Mouse (Mus musculus): Measurements from ENCODE around the gene Greb1. TPM values are rescaled to one million over a fixed set of nuclear protein-coding genes. Genes with fewer than 3 reads are reported as not detected.
A peak's percentile ranks its signal among the peaks of the same experiment; 100 is the strongest.

Greb1 gene
- polyA plus RNA-seq, 1 experiment from 2014 or later = 0.38 TPM

DNA sequence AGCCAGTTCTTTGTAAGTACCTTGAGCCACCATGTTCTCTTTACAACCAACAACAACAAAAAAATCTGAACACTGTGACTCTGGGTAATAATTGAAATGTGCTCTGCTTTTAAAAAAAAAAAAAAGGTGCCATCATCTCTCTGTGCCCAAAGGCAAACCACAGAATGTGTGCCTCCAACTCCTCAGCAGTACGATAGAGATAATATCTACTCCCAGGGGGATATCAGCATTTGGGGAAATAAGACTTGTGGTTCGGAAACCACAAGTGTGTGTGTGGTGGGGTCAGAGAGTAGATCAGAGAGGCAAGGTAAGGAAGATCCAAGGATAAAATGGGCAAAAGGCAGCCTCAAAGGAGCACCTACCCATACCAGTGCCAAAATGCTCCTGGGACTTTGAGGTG lies 169.3 kb downstream of the Greb1 start:
- no peak for ATAC-seq (replicated peaks; ENCODE audit: extremely low read depth, insufficient read depth, low FRiP score)
- WGBS = 70% methylated on average over 2 of the region's 2 CpGs

DNA sequence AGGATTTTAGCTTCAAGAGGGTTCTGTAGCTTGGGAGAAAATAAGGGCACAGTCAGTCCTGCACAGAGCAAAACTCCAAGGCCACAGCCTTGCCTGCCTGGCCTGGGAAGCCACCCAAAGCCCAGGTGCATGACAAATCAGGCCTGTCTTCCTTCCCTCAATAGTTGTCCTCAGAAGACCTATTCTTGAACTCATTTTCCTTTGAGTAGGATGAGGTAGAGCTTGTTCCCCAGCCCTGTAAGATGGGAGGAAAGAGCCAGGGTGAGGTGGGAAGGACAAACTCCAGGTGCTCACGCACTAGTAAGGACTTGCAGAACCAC lies 169.9 kb downstream of the Greb1 start:
- no peak overlapping the region for H3K4me2 ChIP-seq (ENCODE audit: low read depth, low read length)
- H3K4me3 ChIP-seq (ENCODE audit: low read length) = no peak overlapping the region
- 0 out of 2 replicates have a peak overlapping the region, but pooled peaks have one; percentile 5 for H3K27ac ChIP-seq (ENCODE audit: low read length)
- WGBS = 95% methylated on average over 1 of the region's 1 CpGs
- H3K36me3 ChIP-seq (ENCODE audit: control insufficient read depth, insufficient read depth) = no peaks in the 10 kb centered on the region
- H3K27me3 ChIP-seq (ENCODE audit: control insufficient read depth, insufficient read depth, low read length) = no peaks in the 10 kb centered on the region
- ATAC-seq (replicated peaks; ENCODE audit: extremely low read depth, insufficient read depth, low FRiP score) = no peak
- peaks cover 5% of the 10 kb centered on the region; the same call in 1 of the 2 replicates for H3K4me1 ChIP-seq (ENCODE audit: control insufficient read depth, insufficient read depth, low read length)
- no peaks in the 10 kb centered on the region for H3K9me3 ChIP-seq (replicated peaks; ENCODE audit: control insufficient read depth, low read length)
- H3K9ac ChIP-seq (ENCODE audit: low read length) = no peak overlapping the region

More for the DNA sequence above, 169.3 kb downstream of the Greb1 start:
- H3K27ac ChIP-seq (ENCODE audit: low read length) = no peak overlapping the region
- H3K4me1 ChIP-seq (ENCODE audit: control insufficient read depth, insufficient read depth, low read length) = peaks cover 5% of the 10 kb centered on the region; the same call in 1 of the 2 replicates
- no peaks in the 10 kb centered on the region for H3K36me3 ChIP-seq (ENCODE audit: control insufficient read depth, insufficient read depth)
- no peaks in the 10 kb centered on the region for H3K27me3 ChIP-seq (ENCODE audit: control insufficient read depth, insufficient read depth, low read length)
- no peaks in the 10 kb centered on the region for H3K9me3 ChIP-seq (replicated peaks; ENCODE audit: control insufficient read depth, low read length)
- H3K4me2 ChIP-seq (ENCODE audit: low read depth, low read length) = no peak overlapping the region
- H3K9ac ChIP-seq (ENCODE audit: low read length) = no peak overlapping the region
- no peak overlapping the region for H3K4me3 ChIP-seq (ENCODE audit: low read length)

DNA sequence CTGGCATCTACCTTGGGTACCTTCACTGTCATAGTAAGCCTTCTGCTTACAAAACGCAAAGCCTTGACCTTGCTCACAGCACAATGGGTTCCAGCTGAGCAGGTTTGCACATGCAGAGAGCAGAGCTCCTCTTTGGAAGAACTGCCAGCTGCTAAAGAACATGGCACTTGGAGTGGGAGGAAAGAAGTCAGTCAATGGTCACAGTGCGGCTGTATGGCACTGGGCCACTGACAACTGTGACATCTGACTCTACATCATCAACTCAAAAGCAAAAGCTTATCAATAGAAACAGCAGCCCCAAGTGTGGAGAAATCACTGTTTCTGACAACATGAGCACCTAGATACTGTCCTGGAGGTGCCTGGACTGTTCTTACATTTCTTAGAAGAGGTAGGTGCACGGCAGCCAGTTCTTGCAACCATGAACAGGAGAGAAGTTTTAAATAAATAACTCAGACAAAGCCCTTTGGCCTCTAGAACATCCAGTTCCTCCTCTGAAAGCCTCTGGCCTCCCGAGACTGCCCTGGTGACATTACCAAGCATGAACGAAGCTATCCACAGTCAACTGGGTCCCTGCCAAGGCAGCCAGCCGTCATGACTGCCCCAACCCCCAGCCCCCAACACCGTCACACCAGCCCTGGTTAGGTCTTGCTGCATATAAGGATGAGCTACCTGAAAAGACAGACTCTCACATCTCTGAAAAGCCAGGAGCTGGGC lies 170.4 kb downstream of the Greb1 start:
- Histone ChIP-seq H3K4me1 (ENCODE audit: control insufficient read depth, insufficient read depth, low read length) (peaks cover 5% of the 10 kb centered on the region; the same call in 1 of the 2 replicates), H3K4me3 (ENCODE audit: low read length) (no peak overlapping the region), H3K4me2 (ENCODE audit: low read depth, low read length) (no peak overlapping the region), H3K27ac (ENCODE audit: low read length) (peak overlapping the region; percentile 6; the same call in 1 of the 2 replicates), H3K9ac (ENCODE audit: low read length) (no peak overlapping the region), H3K36me3 (ENCODE audit: control insufficient read depth, insufficient read depth) (no peaks in the 10 kb centered on the region), H3K9me3 (replicated peaks; ENCODE audit: control insufficient read depth, low read length) (no peaks in the 10 kb centered on the region), H3K27me3 (ENCODE audit: control insufficient read depth, insufficient read depth, low read length) (no peaks in the 10 kb centered on the region)
- ATAC-seq (replicated peaks; ENCODE audit: extremely low read depth, insufficient read depth, low FRiP score) = peak; percentile 70; the same call in 1 of the 2 replicates
- 43% methylated on average over 7 of the region's 7 CpGs for WGBS

Small RNA genes lying within 50 kb of the gene (microRNA-seq; reads per million reads assigned to microRNA genes)
- not detected for gene Gm44305

Other genes starting within 250 kb of the Greb1 start
- 7.5 and 8.3 TPM in 2 replicates for gene Lpin1, start 189.9 kb downstream of the Greb1 start, polyA plus RNA-seq (2015; fragmentation: Nextera tagmentation; extraction: Ambion mirVana)
- gene Ntsr2, start 147.5 kb downstream of the Greb1 start, polyA plus RNA-seq (2015; fragmentation: Nextera tagmentation; extraction: Ambion mirVana) = 0.12 and 0.14 TPM in 2 replicates
- gene E2f6, start 10.1 kb upstream of the Greb1 start, polyA plus RNA-seq (2015; fragmentation: Nextera tagmentation; extraction: Ambion mirVana) = 43.5 and 45.5 TPM in 2 replicates
- gene Rock2, start 94.0 kb upstream of the Greb1 start, polyA plus RNA-seq (2015; fragmentation: Nextera tagmentation; extraction: Ambion mirVana) = 16.8 and 20.4 TPM in 2 replicates
- gene Pqlc3, start 199.5 kb upstream of the Greb1 start, polyA plus RNA-seq (2015; fragmentation: Nextera tagmentation; extraction: Ambion mirVana) = 5.3 and 8.3 TPM in 2 replicates
- gene 2410004P03Rik, start 210.8 kb upstream of the Greb1 start, polyA plus RNA-seq (2015; fragmentation: Nextera tagmentation; extraction: Ambion mirVana) = 0.72 and 0.79 TPM in 2 replicates

Measured in heart, embryonic 16.5 days (tissue).